Mouse (Mus musculus) frontal cortex, postnatal 25 days (tissue): ENCODE measurements at regions not wholly inside any gene's neighbourhood (a gene's known extent, or its start where the extent isn't known, plus 50 kb on each side); places are given as distances from the start of the nearest gene placed in this dataset.
"Not testable (repeated sequence)": the region's sequence is repeated elsewhere in the genome, so short reads cannot be mapped to it uniquely, and the experiment has no call there.

Source experiments
- DNase-seq, 2 experiments: peaks; one replicate each; pipeline ENCODE4 v3.0.0; 2022; ENCODE audit warnings: low spot score in 2 of 2

DNA sequence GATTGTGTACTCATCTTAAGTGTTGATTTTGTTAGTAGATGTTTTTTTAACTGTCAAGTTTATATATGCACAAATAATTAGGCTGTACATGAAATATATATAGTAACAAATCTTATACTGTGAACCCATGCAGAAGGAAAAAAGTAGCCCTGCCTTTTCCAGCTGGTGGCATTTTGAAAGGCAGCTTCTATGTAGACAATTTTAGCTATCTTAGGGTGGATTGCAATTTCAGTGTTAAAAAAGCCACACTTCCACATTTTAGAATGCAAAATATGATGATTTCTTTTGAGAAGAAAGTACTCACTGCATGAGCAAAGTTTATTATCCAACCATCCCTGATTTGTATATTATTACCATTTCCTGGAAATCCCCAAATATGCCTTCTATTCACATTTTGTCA is 1256.1 kb upstream of the Gm12353 start:
- no peak for DNase-seq

DNA sequence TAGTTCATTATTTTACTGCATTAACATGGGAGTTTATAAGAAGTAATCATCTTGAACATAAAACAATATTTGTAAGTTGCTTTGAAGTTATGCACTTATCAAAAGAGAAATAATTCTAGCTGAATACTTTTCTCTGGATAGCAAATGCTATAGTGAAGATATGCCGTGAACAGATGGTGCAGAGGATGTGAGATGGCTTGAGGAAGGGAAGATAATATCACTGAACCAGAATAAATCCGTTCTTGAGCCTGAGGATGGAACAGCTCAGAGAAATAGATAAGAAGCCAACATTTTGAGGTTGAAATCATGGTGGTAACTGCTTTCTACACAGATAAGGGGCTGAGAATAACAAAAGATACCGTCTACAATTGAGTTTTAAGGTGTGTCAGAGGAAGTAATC is 1239.7 kb upstream of the Gm12353 start:
- DNase-seq, result peak in 1 of 2 experiments; percentile 11

GRCm38 (mm10) chr4:18365916-18366315 is 1239.3 kb upstream of the Gm12353 start:
- DNase-seq, result peak in 1 of 2 experiments; percentile 9

DNA sequence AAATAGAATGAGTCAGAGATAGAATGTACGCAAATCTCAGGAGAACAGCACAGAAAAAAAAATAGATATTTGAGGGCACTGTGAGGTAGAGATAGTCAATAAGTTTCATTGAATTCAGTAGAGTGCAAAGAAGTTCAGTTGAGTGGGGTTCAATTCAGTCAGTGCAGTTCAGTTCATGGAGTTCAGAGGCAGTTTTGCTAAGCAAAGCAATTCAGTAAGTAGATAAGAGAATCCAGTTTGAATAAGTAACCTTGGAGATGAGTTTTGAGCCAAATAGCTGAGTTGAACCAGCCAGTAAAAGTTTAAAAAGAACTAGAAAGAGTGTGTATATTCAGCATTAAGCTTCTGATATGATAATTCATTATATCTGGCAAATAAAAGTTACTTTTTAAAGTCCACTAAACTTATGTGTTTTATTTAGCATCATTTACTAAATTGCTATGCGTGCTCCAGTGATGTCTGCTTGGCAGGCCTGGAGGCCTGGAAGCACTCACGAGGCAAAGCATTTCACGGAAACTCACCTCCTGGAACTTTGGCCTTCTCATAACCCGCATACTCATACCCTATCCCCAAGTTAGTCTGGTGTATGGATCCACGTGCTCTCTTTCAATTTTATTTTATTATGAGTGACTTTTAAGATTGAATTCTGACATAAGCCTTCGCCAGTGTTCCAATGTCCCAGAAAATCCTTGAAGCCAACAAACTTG is 1210.3 kb upstream of the Gm12353 start:
- no peak for DNase-seq

- not testable (repeated sequence) for DNase-seq
These were observed 1209.6 kb upstream of the Gm12353 start for GRCm38 (mm10) chr4:18395528-18396128.

- no peak for DNase-seq
These were observed 1194.9 kb upstream of the Gm12353 start for GRCm38 (mm10) chr4:18410338-18410737.

- no peak for DNase-seq
These were observed 1163.9 kb upstream of the Gm12353 start for GRCm38 (mm10) chr4:18441385-18441784.

DNA sequence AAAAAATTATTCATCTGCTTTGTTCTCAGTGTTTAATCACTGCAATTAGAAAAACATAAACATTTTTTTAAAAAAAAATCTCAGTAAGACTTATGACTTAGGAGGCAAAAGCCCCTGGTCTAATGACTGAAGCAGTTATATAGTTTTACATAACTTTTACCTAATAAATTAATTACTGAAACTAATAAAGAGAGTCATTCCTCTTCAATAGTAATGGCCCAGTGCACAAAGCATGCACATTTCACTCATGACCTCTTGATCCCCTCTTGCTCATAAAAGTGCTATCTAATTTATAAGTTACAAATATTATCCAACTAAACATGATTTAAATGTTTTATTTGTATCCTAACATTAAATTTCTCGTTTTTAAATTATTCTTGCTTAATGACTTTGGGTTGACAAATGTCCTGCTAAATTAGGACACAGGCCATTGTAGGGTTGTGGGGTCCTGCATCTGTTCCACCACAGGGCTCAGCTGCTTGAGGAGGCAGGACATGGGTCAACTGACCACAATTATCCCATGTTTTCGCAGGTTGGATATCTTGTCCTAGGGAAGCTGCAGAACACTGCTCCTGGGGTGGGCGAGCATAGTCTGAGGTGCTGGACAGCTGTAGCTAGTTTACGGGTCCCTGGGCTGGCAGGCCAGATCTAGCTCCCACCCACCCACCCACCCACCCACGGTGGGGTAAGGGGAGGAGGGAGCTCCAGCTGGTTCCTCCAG is 1160.8 kb upstream of the Gm12353 start:
- DNase-seq, result no peak

DNA sequence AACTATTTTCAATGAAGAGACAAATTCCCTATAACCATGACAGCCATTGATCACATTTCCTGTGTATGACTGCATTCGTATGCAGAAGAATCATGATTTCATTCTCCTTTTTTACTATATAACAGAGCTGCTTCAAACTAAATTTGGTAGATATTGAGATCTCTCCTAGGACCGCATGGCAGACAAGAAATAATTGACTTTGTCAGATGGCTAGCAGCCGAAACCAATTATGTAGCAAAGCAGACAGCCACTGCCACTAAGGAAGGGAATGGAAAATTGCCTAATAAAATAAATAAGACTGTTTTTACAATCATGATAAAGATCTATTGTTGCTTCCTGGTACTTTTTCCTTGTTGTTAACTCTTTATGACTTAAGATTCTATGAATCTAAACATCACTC is 1143.6 kb upstream of the Gm12353 start:
- no peak for DNase-seq

DNA sequence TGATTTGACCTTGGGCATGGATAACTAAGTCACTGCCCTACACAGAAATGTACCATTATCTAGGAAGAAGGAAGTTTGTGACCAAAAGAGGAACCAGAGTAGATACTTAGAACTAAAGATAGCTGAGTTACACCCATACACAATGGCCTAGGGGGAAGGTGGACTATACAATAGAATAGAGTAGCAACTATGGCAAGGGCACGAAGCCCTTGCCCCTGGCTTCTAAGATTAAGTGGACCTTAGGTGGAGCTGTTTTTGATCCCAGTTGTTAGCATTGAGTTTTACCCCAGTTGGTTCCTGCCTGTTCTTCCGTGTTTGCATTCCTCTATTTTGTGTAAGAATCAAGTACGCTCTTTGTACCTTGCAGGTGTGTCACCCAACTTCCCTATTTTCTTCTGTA is 1137.0 kb upstream of the Gm12353 start:
- not testable (repeated sequence) for DNase-seq

DNA sequence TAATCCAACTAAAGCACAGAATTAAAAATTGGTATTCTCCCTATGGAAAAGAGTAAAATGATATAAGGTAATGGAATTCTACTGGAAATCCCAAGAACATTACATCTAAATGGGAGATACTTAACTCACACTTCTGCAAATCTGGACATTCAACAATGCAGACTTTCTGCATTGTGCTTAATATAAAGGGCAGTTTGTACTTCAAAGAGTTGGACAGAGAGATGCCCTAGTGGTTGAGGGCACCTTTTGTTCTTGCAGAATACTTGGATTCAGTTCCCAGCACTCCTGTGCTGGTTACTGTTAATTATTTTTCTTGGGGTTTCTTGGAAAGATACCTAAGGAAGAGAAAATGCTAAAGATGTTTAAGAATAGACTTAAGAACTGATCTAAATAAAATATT is 1135.7 kb upstream of the Gm12353 start:
- no peak for DNase-seq
